Mouse (Mus musculus): ENCODE measurements around the gene Lamtor4. TPM values are rescaled to one million over a fixed set of nuclear protein-coding genes. Genes with fewer than 3 reads are reported as not detected.

Gene Lamtor4
- polyA plus RNA-seq, 1 experiment from 2014 or later: 47.8 TPM

- TF ChIP-seq EP300 (IDR thresholded peaks at IDR 0.05; ENCODE audit: low read depth) (no peak), CTCF (IDR thresholded peaks at IDR 0.05; ENCODE audit: low read depth) (no peak)
- WGBS (ENCODE audit: insufficient replicate concordance): 68% methylated on average over 4 of the region's 4 CpGs
- Histone ChIP-seq H3K4me2 (ENCODE audit: low read depth, low read length) (no peak overlapping the region), H3K36me3 (replicated peaks; ENCODE audit: insufficient read depth, low read length) (peaks cover 3% of the 10 kb centered on the region; the same call in 1 of the 2 replicates), H3K4me3 (ENCODE audit: low read depth, low read length) (no peak overlapping the region), H3K4me1 (ENCODE audit: insufficient read depth) (peaks cover 12% of the 10 kb centered on the region), H3K27ac (ENCODE audit: low read depth) (no peak overlapping the region), H3K9ac (replicated peaks) (no peak overlapping the region), H3K27me3 (ENCODE audit: insufficient read depth, low read length) (peaks cover 23% of the 10 kb centered on the region; the same call in 1 of the 2 replicates), H3K9me3 (ENCODE audit: low read length) (no peaks in the 10 kb centered on the region)
- DNase-seq (peak; percentile 0), ATAC-seq (no peak)
These were observed 13.7 kb downstream of the Lamtor4 start for GRCm38 (mm10) chr5:138268980-138269379.

GRCm38 (mm10) chr5:138271232-138271631 is 15.9 kb downstream of the Lamtor4 start:
- no peak for TF ChIP-seq EP300 (IDR thresholded peaks at IDR 0.05; ENCODE audit: low read depth)
- TF ChIP-seq CTCF (IDR thresholded peaks at IDR 0.05; ENCODE audit: low read depth): no peak
- ATAC-seq: no peak
- Histone ChIP-seq H3K4me2 (ENCODE audit: low read depth, low read length) (no peak overlapping the region), H3K27ac (ENCODE audit: low read depth) (no peak overlapping the region), H3K27me3 (ENCODE audit: insufficient read depth, low read length) (peaks cover 23% of the 10 kb centered on the region; the same call in 1 of the 2 replicates), H3K9me3 (ENCODE audit: low read length) (no peaks in the 10 kb centered on the region), H3K9ac (replicated peaks) (no peak overlapping the region), H3K4me1 (ENCODE audit: insufficient read depth) (no peaks in the 10 kb centered on the region), H3K4me3 (ENCODE audit: low read depth, low read length) (no peak overlapping the region), H3K36me3 (replicated peaks; ENCODE audit: insufficient read depth, low read length) (no peaks in the 10 kb centered on the region; the same call in 1 of the 2 replicates)
- 51% methylated on average over 3 of the region's 3 CpGs for WGBS (ENCODE audit: insufficient replicate concordance)
- DNase-seq: no peak

- TF ChIP-seq CTCF (IDR thresholded peaks at IDR 0.05; ENCODE audit: low read depth) (no peak), EP300 (IDR thresholded peaks at IDR 0.05; ENCODE audit: low read depth) (no peak)
- 18% methylated on average over 12 of the region's 12 CpGs for WGBS (ENCODE audit: insufficient replicate concordance)
- Histone ChIP-seq H3K27me3 (ENCODE audit: insufficient read depth, low read length) (peaks cover 23% of the 10 kb centered on the region; the same call in 1 of the 2 replicates), H3K9ac (replicated peaks) (no peak within 1 kb of the TSS), H3K4me1 (ENCODE audit: insufficient read depth) (no peaks in the 10 kb centered on the region), H3K27ac (ENCODE audit: low read depth) (no peak within 1 kb of the TSS), H3K4me2 (ENCODE audit: low read depth, low read length) (no peak within 1 kb of the TSS), H3K9me3 (ENCODE audit: low read length) (no peaks in the 10 kb centered on the region), H3K4me3 (ENCODE audit: low read depth, low read length) (no peak within 1 kb of the TSS), H3K36me3 (replicated peaks; ENCODE audit: insufficient read depth, low read length) (no peaks in the 10 kb centered on the region)
- no peak for ATAC-seq
- DNase-seq: no peak
These were observed 17.2 kb downstream of the Lamtor4 start, which contains the start of gene Gal3st4 for GRCm38 (mm10) chr5:138272409-138272923. Gal3st4 (minus strand) TSS chr5:138272840.

DNA sequence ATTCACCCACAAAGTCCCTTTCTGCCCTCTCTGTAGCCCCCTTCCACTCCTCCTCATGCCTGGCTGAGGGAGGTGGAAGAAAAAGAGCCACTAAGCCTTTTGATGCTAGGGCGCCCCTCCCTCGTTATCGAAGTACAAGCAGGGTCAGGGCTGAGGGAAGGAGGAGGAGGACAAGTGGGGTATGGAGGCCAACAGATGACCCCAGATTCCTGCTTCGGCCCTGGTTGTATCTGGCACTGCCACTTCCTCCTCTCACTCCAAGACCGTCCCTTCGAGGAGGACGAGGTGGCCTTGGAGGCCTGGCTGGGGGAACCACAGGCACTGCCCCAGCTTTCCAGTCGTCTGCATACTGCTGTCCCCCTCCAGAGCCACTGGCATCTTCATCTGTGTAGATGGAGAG is 18.9 kb downstream of the Lamtor4 start:
- no peak overlapping the region for H3K9ac ChIP-seq (replicated peaks)
- H3K27me3 ChIP-seq (ENCODE audit: insufficient read depth, low read length): peaks cover 23% of the 10 kb centered on the region; the same call in 1 of the 2 replicates
- no peak for TF ChIP-seq EP300 (IDR thresholded peaks at IDR 0.05; ENCODE audit: low read depth)
- no peak for TF ChIP-seq CTCF (IDR thresholded peaks at IDR 0.05; ENCODE audit: low read depth)
- no peaks in the 10 kb centered on the region for H3K36me3 ChIP-seq (replicated peaks; ENCODE audit: insufficient read depth, low read length)
- H3K4me2 ChIP-seq (ENCODE audit: low read depth, low read length): no peak overlapping the region
- 59% methylated on average over 8 of the region's 8 CpGs for WGBS (ENCODE audit: insufficient replicate concordance)
- H3K4me3 ChIP-seq (ENCODE audit: low read depth, low read length): no peak overlapping the region
- no peak overlapping the region for H3K27ac ChIP-seq (ENCODE audit: low read depth)
- ATAC-seq: no peak
- no peak for DNase-seq
- no peaks in the 10 kb centered on the region for H3K9me3 ChIP-seq (ENCODE audit: low read length)
- no peaks in the 10 kb centered on the region for H3K4me1 ChIP-seq (ENCODE audit: insufficient read depth)

DNA sequence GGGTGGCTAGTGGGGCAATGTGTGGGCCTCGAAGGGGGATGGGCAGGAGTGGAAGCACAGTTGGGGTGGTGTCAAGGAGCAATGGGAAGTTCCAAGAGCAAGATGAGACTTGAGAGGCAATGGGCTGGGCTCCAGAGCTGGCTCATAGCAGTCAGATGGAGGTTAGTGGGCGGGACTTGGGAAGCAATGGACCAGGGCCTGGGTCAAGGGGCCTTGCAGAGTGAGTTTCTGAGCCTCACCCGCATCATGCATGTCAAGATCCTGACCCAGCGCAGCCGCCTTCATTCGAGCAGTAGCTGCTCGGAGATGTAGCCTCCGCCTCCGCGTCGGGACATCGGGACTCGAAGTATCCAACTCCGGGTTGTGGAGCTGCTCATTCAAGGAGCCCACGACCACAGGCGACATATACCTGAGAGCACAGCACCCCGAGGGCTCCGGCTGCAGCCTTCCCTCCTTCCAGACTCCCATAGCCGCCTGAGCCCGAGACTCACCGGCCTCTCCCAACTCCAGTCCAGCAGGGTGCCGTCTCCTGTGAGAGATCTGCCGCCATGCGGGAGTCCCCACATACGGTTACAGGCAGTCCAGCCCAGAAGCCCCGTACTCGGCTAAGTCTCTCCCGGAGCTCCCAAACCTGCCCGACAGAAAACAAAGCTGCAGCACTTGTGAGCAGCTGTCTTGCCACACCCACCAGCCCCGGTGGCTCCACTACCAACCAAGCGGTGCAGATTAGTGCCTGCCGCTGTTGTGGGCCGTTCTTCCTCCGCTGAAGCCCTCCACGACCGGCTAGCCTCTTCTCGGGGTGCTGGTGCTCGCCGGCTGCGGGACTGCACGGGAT is 20.2 kb downstream of the Lamtor4 start:
- Histone ChIP-seq H3K27me3 (ENCODE audit: insufficient read depth, low read length) (peaks cover 23% of the 10 kb centered on the region; the same call in 1 of the 2 replicates), H3K36me3 (replicated peaks; ENCODE audit: insufficient read depth, low read length) (no peaks in the 10 kb centered on the region), H3K4me1 (ENCODE audit: insufficient read depth) (peaks cover 10% of the 10 kb centered on the region), H3K4me3 (ENCODE audit: low read depth, low read length) (no peak overlapping the region), H3K27ac (ENCODE audit: low read depth) (no peak overlapping the region), H3K9me3 (ENCODE audit: low read length) (0 out of 2 replicates have a peak, but pooled peaks cover 2% of the 10 kb centered on the region), H3K9ac (replicated peaks) (no peak overlapping the region), H3K4me2 (ENCODE audit: low read depth, low read length) (no peak overlapping the region)
- no peak for TF ChIP-seq EP300 (IDR thresholded peaks at IDR 0.05; ENCODE audit: low read depth)
- no peak for TF ChIP-seq CTCF (IDR thresholded peaks at IDR 0.05; ENCODE audit: low read depth)
- no peak for ATAC-seq
- WGBS (ENCODE audit: insufficient replicate concordance): 64% methylated on average over 41 of the region's 41 CpGs
- no peak for DNase-seq

DNA sequence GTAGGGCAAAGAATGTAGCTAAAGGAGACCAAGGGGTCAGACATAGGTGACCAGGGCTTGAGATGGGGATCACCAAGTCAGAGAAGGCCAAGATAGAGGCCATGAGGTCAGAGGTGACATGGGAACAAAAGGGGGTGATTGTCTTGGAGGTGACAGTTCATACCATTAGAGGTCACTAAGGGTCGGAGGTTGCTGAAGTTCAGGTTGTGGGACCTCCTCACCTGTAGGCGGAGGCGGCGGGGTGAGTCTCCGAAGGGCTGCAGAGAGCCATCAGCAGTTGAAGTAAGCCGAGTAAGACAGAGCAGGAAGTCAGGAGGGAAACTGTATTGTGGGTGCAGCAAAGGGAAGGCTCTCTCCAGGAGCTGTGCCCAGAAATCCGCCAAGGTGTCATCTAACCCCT is 22.7 kb downstream of the Lamtor4 start:
- Histone ChIP-seq H3K4me2 (ENCODE audit: low read depth, low read length) (no peak overlapping the region), H3K27me3 (ENCODE audit: insufficient read depth, low read length) (0 out of 2 replicates have a peak, but pooled peaks cover 4% of the 10 kb centered on the region), H3K4me3 (ENCODE audit: low read depth, low read length) (no peak overlapping the region), H3K36me3 (replicated peaks; ENCODE audit: insufficient read depth, low read length) (no peaks in the 10 kb centered on the region), H3K27ac (ENCODE audit: low read depth) (no peak overlapping the region), H3K9ac (replicated peaks) (no peak overlapping the region), H3K4me1 (ENCODE audit: insufficient read depth) (peaks cover 10% of the 10 kb centered on the region), H3K9me3 (ENCODE audit: low read length) (0 out of 2 replicates have a peak, but pooled peaks cover 2% of the 10 kb centered on the region)
- DNase-seq (no peak), ATAC-seq (no peak)
- WGBS (ENCODE audit: insufficient replicate concordance): 88% methylated on average over 7 of the region's 7 CpGs
- TF ChIP-seq CTCF (IDR thresholded peaks at IDR 0.05; ENCODE audit: low read depth) (no peak), EP300 (IDR thresholded peaks at IDR 0.05; ENCODE audit: low read depth) (no peak)
